Mouse (Mus musculus) small intestine, adult 2 months (tissue): ENCODE data around the gene Ddx25. TPM values are rescaled to one million over a fixed set of nuclear protein-coding genes. Genes with fewer than 3 reads are reported as not detected.
A peak's percentile ranks its signal among the peaks of the same experiment; 100 is the strongest.

ENCODE experiments used
- H3K27ac ChIP-seq: fragments of 200-500 bp; 2 replicates; pipeline ENCODE4 v1.5.1; 2012; ENCODE audit warnings: low read depth, low read length, control low read depth, inconsistent platforms; ENCODE audit not compliant: insufficient read depth
- H3K27me3 ChIP-seq: fragments of 200-500 bp; 2 replicates; pipeline ENCODE4 v1.6.1; 2012; ENCODE audit warnings: mild to moderate bottlenecking, moderate library complexity, low read length, inconsistent platforms; ENCODE audit not compliant: control insufficient read depth, insufficient read depth
- H3K36me3 ChIP-seq: fragments of 200-500 bp; 2 replicates; pipeline ENCODE4 v1.6.1; 2012; ENCODE audit warnings: mild to moderate bottlenecking, low read length, control low read depth, inconsistent platforms; ENCODE audit not compliant: control insufficient read depth, insufficient read depth
- H3K4me1 ChIP-seq: fragments of 200-500 bp; 2 replicates; pipeline ENCODE4 v1.6.1; 2012; ENCODE audit warnings: low read length, inconsistent platforms, mixed read lengths; ENCODE audit not compliant: control insufficient read depth, insufficient read depth, insufficient read length
- H3K4me3 ChIP-seq: fragments of 200-500 bp; 2 replicates; pipeline ENCODE4 v1.5.1; 2012; ENCODE audit warnings: low read depth, mild to moderate bottlenecking, control low read depth, inconsistent platforms, low read length, moderate library complexity
- CTCF ChIP-seq: fragments of 200-500 bp; IDR thresholded peaks from 2 replicates; pipeline ENCODE4 v1.5.1; 2012; ENCODE audit warnings: low read depth, mild to moderate bottlenecking, control low read depth, inconsistent platforms, low read length, moderate library complexity, mixed read lengths; ENCODE audit not compliant: insufficient replicate concordance, insufficient read length; ENCODE audit errors: extremely low read depth
- POLR2A ChIP-seq: fragments of 200-500 bp; IDR thresholded peaks from 2 replicates; pipeline ENCODE4 v1.6.1; 2012; ENCODE audit warnings: low read depth, mild to moderate bottlenecking, control low read depth, inconsistent platforms, low read length, moderate library complexity
- WGBS: fragments of 180-500 bp; shearing (Covaris S2); methylation state at CpG from one replicate; pipeline ENCODE4 v1.1.7; 2018; 5-methylcytosine and 5-hydroxymethylcytosine counted together
- polyA plus RNA-seq: library from polyadenylated mRNA; depleted of rRNA; stranded (reverse); fragments of >200 nt; gene quantifications from 2 replicates; pipeline ENCODE4 v1.2.3, GENCODE M21; 2012

The Ddx25 gene
- polyA plus RNA-seq, 1 experiment = 0.01 TPM

DNA sequence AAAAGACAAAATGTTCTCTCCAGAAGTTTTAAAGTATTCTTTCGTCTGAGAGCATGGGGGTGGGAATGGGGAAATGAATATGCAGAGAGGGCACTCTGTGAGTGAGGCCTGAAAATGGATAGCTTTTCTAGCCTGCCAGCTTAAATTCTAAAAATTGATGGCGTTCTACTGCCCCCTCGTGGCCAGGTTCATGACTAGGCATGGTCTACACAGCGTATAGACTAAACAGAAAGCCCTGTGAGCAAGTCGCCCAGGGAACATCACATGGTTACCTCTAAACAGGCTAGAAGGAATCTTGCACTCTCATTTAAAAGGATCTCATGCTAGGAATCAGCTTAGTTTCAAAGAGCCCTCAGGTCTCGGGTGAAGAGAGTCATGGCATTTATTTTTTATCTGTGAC is 16.8 kb downstream of the Ddx25 start:
- TF ChIP-seq POLR2A (no peak), CTCF (peak; percentile 62; the same call in 1 of the 2 replicates)
- Histone ChIP-seq H3K36me3 (no peaks in the 10 kb centered on the region), H3K27me3 (no peaks in the 10 kb centered on the region), H3K27ac (no peak overlapping the region), H3K4me3 (no peak overlapping the region), H3K4me1 (no peaks in the 10 kb centered on the region)
- 7% methylated on average over 6 of the region's 6 CpGs for WGBS

- Histone ChIP-seq H3K27ac (no peak overlapping the region), H3K4me1 (no peaks in the 10 kb centered on the region), H3K27me3 (no peaks in the 10 kb centered on the region), H3K4me3 (no peak overlapping the region), H3K36me3 (no peaks in the 10 kb centered on the region)
- 85% methylated on average over 5 of the region's 5 CpGs for WGBS
- TF ChIP-seq POLR2A = no peak
- no peak for TF ChIP-seq CTCF
Observed at GRCm38 (mm10) chr9:35541024-35541423, 17.3 kb downstream of the Ddx25 start.

GRCm38 (mm10) chr9:35539001-35539750 is 19.2 kb downstream of the Ddx25 start:
- Histone ChIP-seq H3K36me3 (no peaks in the 10 kb centered on the region), H3K4me1 (peaks cover 2% of the 10 kb centered on the region; the same call in 1 of the 2 replicates), H3K4me3 (no peak overlapping the region), H3K27me3 (no peaks in the 10 kb centered on the region), H3K27ac (no peak overlapping the region)
- 75% methylated on average over 13 of the region's 13 CpGs for WGBS
- no peak for TF ChIP-seq POLR2A
- no peak for TF ChIP-seq CTCF

DNA sequence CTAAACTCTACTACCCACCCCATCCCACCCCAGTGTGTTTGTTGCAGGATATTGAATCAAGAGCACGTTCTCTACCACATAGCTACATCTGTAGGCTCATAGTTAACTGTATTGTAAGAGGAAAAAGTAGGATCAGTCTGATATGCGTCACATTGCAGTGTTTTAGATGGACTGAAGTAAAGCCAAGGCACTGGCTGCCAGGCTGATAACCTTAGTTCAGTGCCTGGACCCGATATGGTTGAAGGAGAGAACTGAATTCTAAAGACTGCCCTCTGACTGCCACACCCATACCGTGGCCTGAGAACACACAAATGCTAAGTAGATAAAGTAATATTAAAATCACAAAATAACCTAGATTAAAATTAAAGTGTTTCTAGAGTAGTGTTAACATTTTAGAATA is 22.5 kb downstream of the Ddx25 start:
- no peak overlapping the region for H3K27ac ChIP-seq
- 53% methylated on average over 4 of the region's 4 CpGs for WGBS

GRCm38 (mm10) chr9:35535110-35535509 is 23.2 kb downstream of the Ddx25 start:
- Histone ChIP-seq H3K27me3 (no peaks in the 10 kb centered on the region), H3K36me3 (no peaks in the 10 kb centered on the region), H3K4me3 (no peak overlapping the region), H3K4me1 (peaks cover 2% of the 10 kb centered on the region; the same call in 1 of the 2 replicates), H3K27ac (no peak overlapping the region)
- WGBS = 6% methylated on average over 2 of the region's 2 CpGs
- TF ChIP-seq POLR2A (no peak), CTCF (peak; percentile 84; the same call in 1 of the 2 replicates)

More for the DNA sequence above, 22.5 kb downstream of the Ddx25 start:
- Histone ChIP-seq H3K36me3 (no peaks in the 10 kb centered on the region), H3K4me1 (peaks cover 2% of the 10 kb centered on the region; the same call in 1 of the 2 replicates), H3K4me3 (no peak overlapping the region), H3K27me3 (no peaks in the 10 kb centered on the region)
- TF ChIP-seq POLR2A = no peak
- no peak for TF ChIP-seq CTCF

- TF ChIP-seq POLR2A = no peak
- TF ChIP-seq CTCF = no peak
- H3K27me3 ChIP-seq = no peaks in the 10 kb centered on the region
- H3K4me1 ChIP-seq = peaks cover 2% of the 10 kb centered on the region; the same call in 1 of the 2 replicates
- no peaks in the 10 kb centered on the region for H3K36me3 ChIP-seq
- no peak overlapping the region for H3K27ac ChIP-seq
- H3K4me3 ChIP-seq = no peak overlapping the region
- 81% methylated on average over 9 of the region's 9 CpGs for WGBS
Observed at GRCm38 (mm10) chr9:35533266-35533665, 25.1 kb downstream of the Ddx25 start.

- no peak overlapping the region for H3K4me3 ChIP-seq
- no peaks in the 10 kb centered on the region for H3K27me3 ChIP-seq
- H3K36me3 ChIP-seq = no peaks in the 10 kb centered on the region
- H3K27ac ChIP-seq = no peak overlapping the region
- TF ChIP-seq CTCF (no peak), POLR2A (no peak)
- no peaks in the 10 kb centered on the region for H3K4me1 ChIP-seq
- 9% methylated on average over 1 of the region's 1 CpGs for WGBS
Observed at GRCm38 (mm10) chr9:35529796-35530195, 28.5 kb downstream of the Ddx25 start.
